Mouse (Mus musculus) midbrain, postnatal 0 days (tissue): Measurements from ENCODE around the gene Tmem119. TPM values are rescaled to one million over a fixed set of nuclear protein-coding genes. Genes with fewer than 3 reads are reported as not detected.

Experiments
- ATAC-seq: fragments of 200-750 bp; cut with Nextera tagmentation; 2 replicates; pipeline ENCODE4 v1.8.0; 2017; ENCODE audit warnings: moderate number of reproducible peaks, mild to moderate bottlenecking, moderate TSS enrichment, moderate library complexity; ENCODE audit not compliant: low FRiP score
- DNase-seq: peaks from one replicate; pipeline ENCODE4 v3.0.0-alpha.2; 2015; ENCODE audit warnings: low spot score
- H3K27ac ChIP-seq: fragments of 300-500 bp; sonication (generic); 2 replicates; pipeline ENCODE4 v1.5.1; 2014; ENCODE audit warnings: low read depth, mild to moderate bottlenecking, low read length, mixed read lengths
- H3K27me3 ChIP-seq: fragments of 300-500 bp; sonication (generic); 2 replicates; pipeline ENCODE4 v1.6.1; 2014; ENCODE audit warnings: low read length, control low read depth, mixed read lengths; ENCODE audit not compliant: insufficient read depth
- H3K36me3 ChIP-seq: fragments of 300-500 bp; sonication (generic); 2 replicates; pipeline ENCODE4 v1.6.1; 2014; ENCODE audit warnings: low read length, control low read depth, mixed read lengths; ENCODE audit not compliant: insufficient read depth
- H3K4me1 ChIP-seq: fragments of 300-500 bp; sonication (generic); 2 replicates; pipeline ENCODE4 v1.6.1; 2014; ENCODE audit warnings: mild to moderate bottlenecking, control low read depth, antibody characterized with exemption, low read length, mixed read lengths; ENCODE audit not compliant: insufficient read depth
- H3K4me2 ChIP-seq: fragments of 300-500 bp; sonication (generic); 2 replicates; pipeline ENCODE4 v1.6.1; 2014; ENCODE audit warnings: low read depth, mild to moderate bottlenecking, low read length, mixed read lengths; ENCODE audit not compliant: poor library complexity, severe bottlenecking
- H3K4me3 ChIP-seq: fragments of 300-500 bp; sonication (generic); 2 replicates; pipeline ENCODE4 v1.5.1; 2014; ENCODE audit warnings: low read depth, mild to moderate bottlenecking, low read length, moderate library complexity
- H3K9ac ChIP-seq: fragments of 300-500 bp; sonication (generic); replicated peaks from 2 replicates; pipeline ENCODE4 v1.6.1; 2014; ENCODE audit warnings: mild to moderate bottlenecking, low read length, moderate library complexity, mixed read lengths; ENCODE audit not compliant: poor library complexity, severe bottlenecking
- H3K9me3 ChIP-seq: fragments of 300-500 bp; sonication (generic); 2 replicates; pipeline ENCODE4 v1.6.1; 2016; ENCODE audit warnings: low read length, control low read depth
- CTCF ChIP-seq: IDR thresholded peaks from 2 replicates; pipeline ENCODE4 v1.5.1; 2016; ENCODE audit warnings: antibody characterized with exemption, mild to moderate bottlenecking
- WGBS: fragments of 180-500 bp; shearing (Covaris S2); extraction: QIAGEN DNeasy Blood & Tissue Kit; methylation state at CpG from one replicate; pipeline ENCODE4 v1.1.7; 2014; 5-methylcytosine and 5-hydroxymethylcytosine counted together
- polyA plus RNA-seq: library from polyadenylated mRNA; unstranded; fragments of >200 nt; fragmentation: Nextera tagmentation; extraction: Ambion mirVana; gene quantifications from 2 replicates; pipeline ENCODE4 v1.2.1, GENCODE M21; 2015
- total RNA-seq: library from RNA; depleted of rRNA; stranded (reverse); fragments of >200 nt; gene quantifications from 2 replicates; pipeline ENCODE4 v1.2.3, GENCODE M21; 2014

The Tmem119 gene
- total and polyA plus RNA-seq, 2 experiments from 2014 or later: 5.9 to 10.1 TPM

DNA sequence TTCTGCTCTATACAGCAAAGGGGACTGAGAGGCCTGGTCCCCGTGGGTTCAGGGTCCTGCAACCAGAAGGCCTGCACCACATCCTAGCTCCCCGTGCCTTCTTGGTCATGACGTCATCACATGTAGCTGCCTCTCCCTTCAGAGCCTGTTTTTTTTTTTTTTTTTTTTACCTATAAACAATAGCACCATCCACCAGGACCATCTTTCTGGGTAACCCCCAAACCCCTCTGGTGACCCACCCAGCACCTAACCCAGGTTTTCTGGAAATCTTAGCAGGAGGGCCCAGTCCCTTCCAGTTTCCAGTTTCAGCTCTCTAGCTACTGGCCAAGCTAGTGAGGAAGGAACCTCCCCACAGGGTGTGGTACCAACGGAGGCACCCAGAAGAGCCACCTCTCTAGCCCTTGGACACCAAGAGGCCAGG is 27.7 kb upstream of the Tmem119 start:
- WGBS: 50% methylated on average over 4 of the region's 4 CpGs
- Histone ChIP-seq H3K27me3 (no peaks in the 10 kb centered on the region), H3K9me3 (no peaks in the 10 kb centered on the region), H3K4me1 (no peaks in the 10 kb centered on the region), H3K27ac (no peak overlapping the region), H3K4me3 (no peak overlapping the region), H3K4me2 (no peak overlapping the region), H3K36me3 (no peaks in the 10 kb centered on the region), H3K9ac (no peak overlapping the region)
- ATAC-seq: no peak
- DNase-seq: no peak
- TF ChIP-seq CTCF: no peak

GRCm38 (mm10) chr5:113826619-113827018 is 26.3 kb upstream of the Tmem119 start:
- DNase-seq: no peak
- Histone ChIP-seq H3K27ac (no peak overlapping the region), H3K4me1 (no peaks in the 10 kb centered on the region), H3K9ac (no peak overlapping the region), H3K4me3 (no peak overlapping the region), H3K36me3 (no peaks in the 10 kb centered on the region), H3K9me3 (no peaks in the 10 kb centered on the region), H3K27me3 (no peaks in the 10 kb centered on the region), H3K4me2 (no peak overlapping the region)
- no peak for ATAC-seq
- 88% methylated on average over 4 of the region's 4 CpGs for WGBS
- no peak for TF ChIP-seq CTCF

GRCm38 (mm10) chr5:113825558-113825957 is 25.2 kb upstream of the Tmem119 start:
- H3K36me3 ChIP-seq: no peaks in the 10 kb centered on the region
- no peak overlapping the region for H3K4me2 ChIP-seq
- H3K9ac ChIP-seq: no peak overlapping the region
- 86% methylated on average over 7 of the region's 7 CpGs for WGBS
- TF ChIP-seq CTCF: no peak
- H3K4me1 ChIP-seq: no peaks in the 10 kb centered on the region
- no peak overlapping the region for H3K27ac ChIP-seq
- no peaks in the 10 kb centered on the region for H3K27me3 ChIP-seq
- ATAC-seq (no peak), DNase-seq (no peak)
- no peaks in the 10 kb centered on the region for H3K9me3 ChIP-seq
- H3K4me3 ChIP-seq: no peak overlapping the region

DNA sequence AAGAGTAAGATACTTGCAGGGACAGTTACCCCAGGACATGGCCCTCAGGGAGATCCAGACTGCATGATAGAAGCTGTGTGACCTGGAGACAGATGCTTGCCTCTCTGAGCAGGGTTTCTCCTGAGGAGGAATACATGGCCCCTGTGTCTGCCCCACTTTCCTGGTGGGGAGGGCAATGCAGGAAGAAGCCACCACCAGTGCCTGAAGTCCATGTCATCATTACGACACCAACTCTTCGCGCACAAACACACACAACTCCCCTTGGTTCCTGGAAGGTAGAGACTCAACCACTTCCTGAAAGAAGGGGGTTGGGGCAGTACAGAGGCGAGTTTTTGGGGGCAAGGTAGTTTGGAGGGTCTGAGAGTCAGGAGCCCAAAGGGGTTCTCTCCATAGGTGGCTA is 23.9 kb upstream of the Tmem119 start:
- Histone ChIP-seq H3K4me3 (no peak overlapping the region), H3K4me1 (no peaks in the 10 kb centered on the region), H3K36me3 (no peaks in the 10 kb centered on the region), H3K9ac (no peak overlapping the region), H3K27me3 (no peaks in the 10 kb centered on the region), H3K9me3 (no peaks in the 10 kb centered on the region), H3K27ac (no peak overlapping the region), H3K4me2 (no peak overlapping the region)
- no peak for ATAC-seq
- no peak for DNase-seq
- no peak for TF ChIP-seq CTCF
- 88% methylated on average over 4 of the region's 4 CpGs for WGBS

DNA sequence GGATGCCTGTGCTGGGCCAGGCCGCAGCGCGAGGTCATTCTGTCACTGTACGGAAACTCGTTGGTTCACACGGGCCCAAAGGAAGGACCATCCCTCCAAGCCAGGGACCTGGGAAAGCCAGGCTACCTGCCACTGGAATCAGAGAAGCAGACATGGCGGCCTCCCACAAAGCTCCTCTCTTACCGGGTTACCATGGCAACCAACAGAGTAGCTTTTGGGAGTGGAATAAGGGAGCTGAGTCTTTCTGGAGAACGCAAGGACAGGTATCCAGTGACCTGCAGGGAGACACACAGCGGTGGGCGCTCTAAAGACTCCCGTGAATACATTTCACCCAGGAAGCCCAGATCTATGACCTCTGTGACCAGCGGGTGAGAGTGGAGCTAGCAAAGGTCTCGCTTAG is 18.3 kb upstream of the Tmem119 start:
- Histone ChIP-seq H3K27ac (peak overlapping the region; percentile 44; the same call in 1 of the 2 replicates), H3K27me3 (0 out of 2 replicates have a peak, but pooled peaks cover 5% of the 10 kb centered on the region), H3K9ac (no peak overlapping the region), H3K4me2 (no peak overlapping the region), H3K4me3 (no peak overlapping the region), H3K36me3 (no peaks in the 10 kb centered on the region), H3K4me1 (peaks cover 8% of the 10 kb centered on the region), H3K9me3 (no peaks in the 10 kb centered on the region)
- DNase-seq: peak; percentile 74
- WGBS: 57% methylated on average over 14 of the region's 14 CpGs
- no peak for TF ChIP-seq CTCF
- ATAC-seq: no peak

- Histone ChIP-seq H3K36me3 (no peaks in the 10 kb centered on the region), H3K4me3 (no peak overlapping the region), H3K27ac (no peak overlapping the region), H3K9ac (no peak overlapping the region), H3K4me2 (no peak overlapping the region), H3K9me3 (no peaks in the 10 kb centered on the region), H3K4me1 (peaks cover 8% of the 10 kb centered on the region), H3K27me3 (0 out of 2 replicates have a peak, but pooled peaks cover 5% of the 10 kb centered on the region)
- TF ChIP-seq CTCF: peak; percentile 82
- WGBS: 15% methylated on average over 15 of the region's 15 CpGs
- DNase-seq (peak; percentile 74), ATAC-seq (no peak)
Measured at GRCm38 (mm10) chr5:113815638-113816152, 15.4 kb upstream of the Tmem119 start.
